Mouse (Mus musculus): ENCODE data around the gene Manba. TPM values are rescaled to one million over a fixed set of nuclear protein-coding genes. Genes with fewer than 3 reads are reported as not detected.

Gene Manba
- polyA plus RNA-seq (2014; fragmentation: Nextera tagmentation; extraction: Ambion mirVana): 10.2 and 10.7 TPM in 2 replicates

DNA sequence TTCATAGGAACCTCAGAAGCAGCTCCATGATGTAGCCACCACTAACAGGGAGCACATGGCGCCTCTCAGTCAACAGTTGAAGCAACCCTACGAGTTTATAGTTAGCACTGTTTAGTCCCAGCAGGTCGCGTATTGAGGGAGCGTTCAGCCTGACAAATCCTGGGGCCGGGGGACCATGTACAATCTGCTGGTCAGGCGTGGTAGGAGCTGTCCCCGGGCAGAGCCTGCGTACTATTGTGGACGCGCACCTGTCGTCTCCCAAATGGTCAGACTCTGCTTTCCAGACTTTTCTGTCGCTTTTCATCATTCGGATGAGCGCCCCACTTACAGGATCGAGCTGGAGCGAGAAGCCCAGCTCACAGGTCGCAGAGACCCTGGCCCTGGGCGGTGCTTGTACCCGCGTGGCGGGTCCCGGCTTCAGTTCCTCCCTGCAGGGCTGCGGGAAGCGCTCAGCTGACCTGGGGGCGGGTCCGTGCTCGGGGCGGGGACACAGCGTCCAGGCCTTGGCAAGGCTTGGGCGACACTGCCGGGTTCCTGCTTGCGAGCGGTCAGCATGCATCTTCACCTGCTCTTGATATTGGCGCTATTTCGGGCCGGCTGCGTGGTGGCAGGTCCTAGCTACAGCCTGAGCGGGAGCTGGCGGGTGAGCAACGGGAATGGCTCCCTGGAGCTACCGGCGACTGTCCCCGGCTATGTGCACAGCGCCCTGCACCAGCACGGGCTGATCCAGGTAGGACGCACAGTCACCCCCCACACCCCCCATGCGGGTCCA is at the start of gene Manba:
Manba (plus strand) TSS at position 484 of the 772 bp plus-strand sequence.
- H3K36me3 ChIP-seq (ENCODE audit: insufficient read depth): no peaks in the 10 kb centered on the region
- DNase-seq (peak; percentile 76), ATAC-seq (ENCODE audit: insufficient read depth) (peak; percentile 93)
- TF ChIP-seq CTCF (IDR thresholded peaks at IDR 0.05; ENCODE audit: low read depth): 0 out of 2 replicates have a peak, but pooled peaks have one; percentile 8
- H3K4me3 ChIP-seq (ENCODE audit: low read depth, low read length): peak within 1 kb of the TSS; percentile 58
- H3K4me2 ChIP-seq: peak within 1 kb of the TSS; percentile 98
- H3K4me1 ChIP-seq (ENCODE audit: insufficient read depth): no peaks in the 10 kb centered on the region; the same call in 1 of the 2 replicates
- 2% methylated on average over 48 of the region's 48 CpGs for WGBS
- no peak within 1 kb of the TSS for H3K27ac ChIP-seq (ENCODE audit: low read depth)
- no peaks in the 10 kb centered on the region for H3K27me3 ChIP-seq (ENCODE audit: insufficient read depth, low read length)
- H3K9me3 ChIP-seq (ENCODE audit: low read depth, low read length): no peaks in the 10 kb centered on the region
- H3K9ac ChIP-seq: peak within 1 kb of the TSS; percentile 60

DNA sequence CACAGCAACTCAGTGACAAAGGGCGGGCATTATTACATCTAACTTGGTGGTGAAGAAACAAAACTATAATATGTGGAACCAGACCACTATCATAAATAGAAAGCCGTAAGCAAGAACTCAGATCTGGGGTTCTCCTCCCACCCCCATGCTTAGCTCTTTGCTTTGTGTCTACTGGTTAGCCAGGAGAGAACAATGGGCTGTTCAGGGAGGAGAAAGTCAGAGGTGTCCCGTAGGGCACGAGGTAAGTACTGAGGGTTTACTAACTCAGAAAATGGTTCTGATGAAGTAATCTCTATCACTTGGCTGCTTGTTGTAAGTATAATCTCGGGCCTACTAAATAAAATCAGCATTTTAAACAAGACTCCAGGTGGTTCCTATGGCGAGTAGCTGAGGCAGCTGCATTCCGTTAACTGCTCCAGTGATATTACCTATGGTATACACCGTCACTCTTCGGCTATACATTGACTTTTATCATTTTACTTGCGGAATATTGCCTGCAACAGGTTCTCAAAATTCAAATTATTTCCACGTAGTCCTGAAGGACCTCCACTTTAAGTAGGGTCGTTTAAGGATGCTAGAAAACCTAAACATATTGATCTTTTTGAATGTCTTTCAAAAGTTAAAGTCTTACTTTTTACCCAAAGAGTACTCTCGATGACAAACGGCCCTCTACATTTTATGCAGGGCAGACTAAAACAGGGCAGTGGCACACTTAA is 48.4 kb upstream of the Manba start:
- TF ChIP-seq CTCF (IDR thresholded peaks at IDR 0.05; ENCODE audit: low read depth): no peak
- Histone ChIP-seq H3K9ac (peak overlapping the region; percentile 62), H3K27ac (ENCODE audit: low read depth) (peak overlapping the region; percentile 79), H3K9me3 (ENCODE audit: low read depth, low read length) (no peaks in the 10 kb centered on the region), H3K36me3 (ENCODE audit: insufficient read depth) (peaks cover 16% of the 10 kb centered on the region; the same call in 1 of the 2 replicates), H3K4me3 (ENCODE audit: low read depth, low read length) (peak overlapping the region; percentile 89), H3K4me2 (peak overlapping the region; percentile 62), H3K4me1 (ENCODE audit: insufficient read depth) (no peaks in the 10 kb centered on the region), H3K27me3 (ENCODE audit: insufficient read depth, low read length) (no peaks in the 10 kb centered on the region)
- DNase-seq (peak; percentile 4), ATAC-seq (ENCODE audit: insufficient read depth) (no peak)
- WGBS: 43% methylated on average over 14 of the region's 14 CpGs

DNA sequence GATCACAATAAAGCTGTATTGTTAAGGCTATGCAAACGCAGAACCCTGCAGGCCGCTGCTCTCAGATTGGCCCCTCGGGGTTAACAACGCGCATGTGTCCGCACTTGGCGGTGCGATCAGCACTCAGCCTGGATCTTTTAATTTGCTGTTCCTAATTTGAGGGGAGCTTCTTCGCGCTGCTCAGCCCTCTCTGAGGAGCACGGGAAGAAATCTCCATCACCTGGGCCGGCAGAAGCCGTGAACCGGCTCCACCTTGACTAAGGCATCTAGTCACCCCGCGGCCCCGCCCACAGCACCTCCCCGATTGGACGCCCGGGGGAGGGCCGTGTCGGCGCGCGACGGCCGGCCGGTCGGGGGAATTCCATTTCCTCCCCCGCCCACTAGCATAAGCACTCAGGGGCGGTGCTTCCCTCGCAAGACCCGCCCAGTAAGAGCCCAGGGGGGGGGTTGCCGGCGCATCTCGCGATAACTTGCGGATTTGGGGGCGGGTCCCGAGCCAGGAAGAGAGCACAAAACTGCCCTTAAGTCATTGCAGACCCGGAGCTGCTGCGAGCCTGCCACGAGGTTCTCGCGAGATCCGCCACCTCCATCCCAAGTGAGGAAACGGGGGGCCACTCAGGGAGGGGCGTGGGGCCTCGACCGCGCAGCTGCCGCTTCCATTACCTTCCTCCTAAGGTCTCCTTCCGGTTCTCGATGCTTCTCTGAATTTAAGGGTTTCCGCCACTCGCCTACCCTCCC is 47.5 kb upstream of the Manba start, which contains the start of gene Ube2d3:
Ube2d3 (plus strand) TSS at position 392 of the 738 bp plus-strand sequence.
- no peaks in the 10 kb centered on the region for H3K9me3 ChIP-seq (ENCODE audit: low read depth, low read length)
- H3K4me3 ChIP-seq (ENCODE audit: low read depth, low read length): peak within 1 kb of the TSS; percentile 89
- H3K4me2 ChIP-seq: peak within 1 kb of the TSS; percentile 97
- H3K27ac ChIP-seq (ENCODE audit: low read depth): peak within 1 kb of the TSS; percentile 100
- DNase-seq: peak; percentile 99
- H3K36me3 ChIP-seq (ENCODE audit: insufficient read depth): peaks cover 18% of the 10 kb centered on the region; the same call in 1 of the 2 replicates
- WGBS: under 1% methylated on average over 55 of the region's 56 CpGs
- H3K4me1 ChIP-seq (ENCODE audit: insufficient read depth): no peaks in the 10 kb centered on the region
- TF ChIP-seq CTCF (IDR thresholded peaks at IDR 0.05; ENCODE audit: low read depth): no peak
- H3K27me3 ChIP-seq (ENCODE audit: insufficient read depth, low read length): no peaks in the 10 kb centered on the region
- H3K9ac ChIP-seq: peak within 1 kb of the TSS; percentile 98
- ATAC-seq (ENCODE audit: insufficient read depth): peak; percentile 94

DNA sequence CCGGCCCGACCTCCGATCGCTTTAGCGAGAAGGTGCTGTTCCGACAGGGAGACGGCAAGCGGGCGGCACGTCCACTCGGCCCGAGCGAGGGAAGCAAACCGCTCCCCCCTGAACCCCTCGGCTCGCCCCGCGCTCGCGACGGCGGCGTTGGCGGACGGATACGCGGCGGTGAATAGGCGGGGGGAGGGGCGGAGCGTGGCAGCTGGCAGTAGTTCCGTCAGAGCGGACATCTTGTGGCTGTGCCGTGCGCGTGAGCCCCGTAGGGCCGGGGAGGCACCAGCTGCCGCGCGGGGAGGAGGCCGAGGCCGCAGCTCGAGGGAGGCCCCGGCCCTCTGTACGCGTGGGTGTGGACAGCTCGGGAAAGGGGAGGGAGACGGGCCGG is 46.9 kb upstream of the Manba start:
- WGBS: under 1% methylated on average over 48 of the region's 50 CpGs
- H3K9ac ChIP-seq: peak overlapping the region; percentile 98
- H3K27me3 ChIP-seq (ENCODE audit: insufficient read depth, low read length): no peaks in the 10 kb centered on the region
- H3K9me3 ChIP-seq (ENCODE audit: low read depth, low read length): no peaks in the 10 kb centered on the region
- ATAC-seq (ENCODE audit: insufficient read depth) (peak; percentile 80), DNase-seq (peak; percentile 90)
- peak overlapping the region; percentile 97 for H3K4me2 ChIP-seq
- H3K4me1 ChIP-seq (ENCODE audit: insufficient read depth): no peaks in the 10 kb centered on the region
- H3K36me3 ChIP-seq (ENCODE audit: insufficient read depth): peaks cover 24% of the 10 kb centered on the region; the same call in 1 of the 2 replicates
- peak overlapping the region; percentile 89 for H3K4me3 ChIP-seq (ENCODE audit: low read depth, low read length)
- no peak for TF ChIP-seq CTCF (IDR thresholded peaks at IDR 0.05; ENCODE audit: low read depth)
- H3K27ac ChIP-seq (ENCODE audit: low read depth): peak overlapping the region; percentile 100

DNA sequence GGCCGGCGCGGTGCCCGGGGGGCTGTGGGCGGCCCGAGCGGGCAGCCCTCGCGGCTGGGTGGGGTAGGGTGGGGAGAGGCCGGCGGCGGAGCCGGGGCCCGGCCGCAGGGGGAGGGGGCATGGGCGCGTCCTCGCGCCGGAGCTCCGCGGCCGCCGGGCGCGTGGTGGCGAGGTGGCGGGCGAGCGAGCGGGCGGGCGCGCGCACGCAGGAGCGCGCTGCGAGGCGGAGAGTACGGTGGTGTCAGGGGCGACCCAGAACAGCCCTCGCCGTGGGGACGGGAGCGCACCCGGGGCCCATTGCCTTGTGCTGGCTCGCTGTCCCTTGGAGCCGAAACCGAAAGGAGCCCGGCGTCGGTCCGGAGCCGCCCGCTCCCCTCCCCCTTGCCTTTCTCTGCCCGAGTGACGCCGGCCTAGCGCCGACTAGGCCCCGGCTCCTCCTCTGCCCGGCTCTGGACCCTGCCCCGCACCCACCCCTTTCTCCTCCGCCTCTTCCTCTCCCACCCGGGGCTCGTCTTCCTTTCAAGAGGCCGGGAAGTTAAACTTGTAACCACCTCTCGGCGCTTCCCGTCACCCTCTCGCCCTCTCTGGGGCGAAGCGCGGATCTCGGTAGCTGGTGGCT is 46.4 kb upstream of the Manba start:
- Histone ChIP-seq H3K9me3 (ENCODE audit: low read depth, low read length) (no peaks in the 10 kb centered on the region), H3K4me3 (ENCODE audit: low read depth, low read length) (peak overlapping the region; percentile 89), H3K4me2 (peak overlapping the region; percentile 97), H3K36me3 (ENCODE audit: insufficient read depth) (peaks cover 28% of the 10 kb centered on the region; the same call in 1 of the 2 replicates), H3K4me1 (ENCODE audit: insufficient read depth) (no peaks in the 10 kb centered on the region), H3K27ac (ENCODE audit: low read depth) (peak overlapping the region; percentile 100), H3K9ac (peak overlapping the region; percentile 98), H3K27me3 (ENCODE audit: insufficient read depth, low read length) (no peaks in the 10 kb centered on the region)
- ATAC-seq (ENCODE audit: insufficient read depth) (peak; percentile 69), DNase-seq (peak; percentile 85)
- no peak for TF ChIP-seq CTCF (IDR thresholded peaks at IDR 0.05; ENCODE audit: low read depth)
- whole genome bisulfite sequencing: under 1% methylated on average over 46 of the region's 76 CpGs

DNA sequence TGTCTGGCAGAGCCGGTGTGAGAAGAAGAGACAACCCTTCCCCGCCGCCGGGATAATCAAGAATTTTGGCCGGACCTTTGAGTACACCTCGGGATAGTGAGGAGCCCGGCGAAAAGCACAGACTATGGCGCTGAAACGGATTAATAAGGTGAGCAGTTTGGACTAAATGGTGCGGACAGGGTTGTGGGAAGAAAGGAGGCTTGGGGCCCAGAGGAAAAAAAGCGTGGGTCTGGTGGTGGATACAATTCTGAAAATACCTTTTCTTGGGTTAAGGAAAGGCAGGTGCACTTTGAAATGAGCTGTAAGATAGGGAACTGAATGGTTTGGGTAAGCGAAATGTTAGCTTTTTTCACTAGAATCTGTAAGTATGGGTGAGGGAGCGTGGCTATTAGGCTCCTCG is 45.8 kb upstream of the Manba start:
- no peak for ATAC-seq (ENCODE audit: insufficient read depth)
- DNase-seq: no peak

More for the DNA sequence above, 45.8 kb upstream of the Manba start:
- Histone ChIP-seq H3K4me3 (ENCODE audit: low read depth, low read length) (peak overlapping the region; percentile 89), H3K27ac (ENCODE audit: low read depth) (peak overlapping the region; percentile 100), H3K36me3 (ENCODE audit: insufficient read depth) (peaks cover 31% of the 10 kb centered on the region; the same call in 1 of the 2 replicates), H3K9ac (peak overlapping the region; percentile 98), H3K4me2 (peak overlapping the region; percentile 97), H3K27me3 (ENCODE audit: insufficient read depth, low read length) (no peaks in the 10 kb centered on the region), H3K4me1 (ENCODE audit: insufficient read depth) (no peaks in the 10 kb centered on the region), H3K9me3 (ENCODE audit: low read depth, low read length) (no peaks in the 10 kb centered on the region)
- 2% methylated on average over 15 of the region's 15 CpGs for whole genome bisulfite sequencing
- no peak for TF ChIP-seq CTCF (IDR thresholded peaks at IDR 0.05; ENCODE audit: low read depth)

Measured in lung, embryonic 14.5 days (tissue).